Mouse (Mus musculus): ENCODE results near the gene Dppa4. TPM values are rescaled to one million over a fixed set of nuclear protein-coding genes. Genes with fewer than 3 reads are reported as not detected.
"Not testable (repeated sequence)": the region's sequence is repeated elsewhere in the genome, so short reads cannot be mapped to it uniquely, and the experiment has no call there.

Gene Dppa4
- polyA plus RNA-seq, 1 experiment from 2014 or later, result not detected

DNA sequence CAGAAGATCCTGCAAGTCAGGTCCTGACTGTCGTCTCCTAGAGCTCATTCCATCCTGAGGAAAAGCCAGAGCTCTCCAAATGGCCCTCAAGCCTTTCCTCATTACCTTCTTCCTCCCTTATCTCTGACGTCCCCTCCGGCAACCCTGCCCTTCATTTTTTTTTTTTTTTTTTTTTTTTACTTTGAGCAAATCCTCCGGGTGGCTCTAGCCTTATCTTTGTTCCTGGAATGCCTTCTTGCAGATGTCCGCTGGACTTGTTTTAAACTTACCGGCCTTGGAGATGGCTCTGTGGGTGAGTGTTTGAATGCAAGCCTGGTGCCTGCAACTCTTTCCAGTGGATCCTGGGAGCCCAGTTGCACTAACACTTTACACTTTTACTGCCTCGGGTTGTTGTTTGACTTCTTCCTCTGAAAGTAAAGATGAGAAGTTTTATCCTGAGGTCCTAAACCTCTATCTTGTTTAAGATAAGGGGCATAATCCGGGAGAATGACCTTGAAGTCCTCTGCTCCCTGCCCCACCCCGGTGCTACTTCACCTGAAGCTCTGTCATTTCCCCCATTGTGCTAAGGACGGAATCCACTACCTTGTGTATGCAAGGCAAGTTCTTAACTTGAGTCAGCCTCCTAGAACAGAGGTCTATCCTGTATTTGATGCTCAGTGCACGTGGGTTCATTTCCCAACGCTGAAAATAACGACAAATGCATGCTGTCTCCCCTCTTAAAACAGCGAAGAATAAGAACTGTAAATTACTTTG, 14.0 kb downstream of the Dppa4 start:
- Histone ChIP-seq H3K27ac (no peak overlapping the region), H3K4me1 (no peaks in the 10 kb centered on the region), H3K9me3 (no peaks in the 10 kb centered on the region), H3K4me3 (replicated peaks) (no peak overlapping the region), H3K36me3 (no peaks in the 10 kb centered on the region), H3K4me2 (no peak overlapping the region), H3K27me3 (replicated peaks) (no peaks in the 10 kb centered on the region), H3K9ac (no peak overlapping the region)
- ATAC-seq (ENCODE audit: insufficient read depth, low FRiP score, low read depth), result no peak
- WGBS, result 47% methylated on average over 14 of the region's 14 CpGs

DNA sequence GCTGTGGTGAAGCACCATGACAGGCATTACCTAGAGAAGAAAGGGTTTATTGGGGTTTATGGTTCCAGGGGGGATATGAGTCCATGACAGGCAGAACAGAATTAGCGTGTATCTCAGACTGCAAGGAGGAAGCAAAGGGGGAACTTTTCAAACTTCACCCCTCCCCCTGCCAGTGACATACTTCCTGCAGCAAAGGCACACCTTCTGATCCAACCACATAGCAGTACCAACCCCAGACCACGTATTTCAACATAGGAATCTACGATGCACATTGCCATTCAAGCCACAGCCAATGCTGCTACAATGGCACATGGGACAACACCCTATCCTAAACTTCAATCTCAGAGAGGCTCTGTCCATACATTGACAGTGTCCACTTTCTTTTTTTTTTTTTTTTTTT, 16.4 kb downstream of the Dppa4 start:
- no peaks in the 10 kb centered on the region for H3K27me3 ChIP-seq (replicated peaks)
- no peak overlapping the region for H3K27ac ChIP-seq
- no peak for ATAC-seq (ENCODE audit: insufficient read depth, low FRiP score, low read depth)
- H3K9me3 ChIP-seq, result no peaks in the 10 kb centered on the region
- WGBS, result 67% methylated on average over 3 of the region's 3 CpGs
- H3K4me2 ChIP-seq, result no peak overlapping the region
- H3K4me3 ChIP-seq (replicated peaks), result no peak overlapping the region
- no peak overlapping the region for H3K9ac ChIP-seq
- H3K4me1 ChIP-seq, result no peaks in the 10 kb centered on the region
- no peaks in the 10 kb centered on the region for H3K36me3 ChIP-seq

DNA sequence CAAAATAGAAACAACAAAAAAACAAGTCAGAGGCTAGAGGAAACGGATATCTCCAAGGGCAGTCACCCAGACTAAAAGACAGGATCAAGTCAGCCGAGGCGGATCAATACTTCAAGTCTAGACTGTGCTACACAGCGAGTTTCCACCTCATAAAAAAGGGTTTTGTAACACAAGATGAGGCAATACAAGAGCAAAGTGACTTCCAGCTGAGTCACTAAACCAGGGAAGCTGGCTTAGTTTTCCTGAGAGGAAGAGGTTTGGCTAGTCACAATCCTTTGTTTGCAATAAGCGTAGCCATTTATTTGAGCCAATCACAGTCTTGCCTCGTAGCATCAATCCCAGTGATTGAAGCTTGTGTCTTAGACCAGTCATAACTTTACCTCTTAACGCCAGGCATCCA, 20.0 kb downstream of the Dppa4 start, which contains the start of gene Dppa2:
TSS of gene Dppa2 (plus strand) at position 400 of the 400 bp plus-strand sequence.
- Histone ChIP-seq H3K27ac (no peak within 1 kb of the TSS), H3K9me3 (no peaks in the 10 kb centered on the region), H3K4me3 (replicated peaks) (no peak within 1 kb of the TSS), H3K36me3 (no peaks in the 10 kb centered on the region), H3K27me3 (replicated peaks) (no peaks in the 10 kb centered on the region), H3K4me1 (no peaks in the 10 kb centered on the region), H3K9ac (no peak within 1 kb of the TSS), H3K4me2 (no peak within 1 kb of the TSS)
- no peak for ATAC-seq (ENCODE audit: insufficient read depth, low FRiP score, low read depth)
- WGBS, result 74% methylated on average over 7 of the region's 7 CpGs

DNA sequence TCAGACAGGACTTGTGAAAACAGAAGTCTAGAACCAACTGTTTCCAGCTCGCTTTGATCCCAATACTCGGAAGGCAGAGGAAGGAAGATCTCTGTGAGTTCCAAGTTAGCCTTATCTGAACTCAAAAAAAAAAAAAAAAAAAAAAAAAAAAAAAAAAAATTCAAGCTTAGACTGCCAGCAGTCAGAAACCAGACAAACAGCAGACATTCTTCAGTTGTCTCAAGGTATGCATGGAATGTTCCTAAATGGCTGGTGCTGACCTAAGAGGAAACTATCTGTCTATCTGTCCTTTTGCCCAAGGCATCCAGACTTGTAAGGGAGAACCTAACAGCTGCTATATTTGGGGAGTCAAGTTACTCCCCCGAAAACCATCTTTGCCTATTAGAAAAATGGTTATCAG, 20.4 kb downstream of the Dppa4 start:
- no peak for ATAC-seq (ENCODE audit: insufficient read depth, low FRiP score, low read depth)

DNA sequence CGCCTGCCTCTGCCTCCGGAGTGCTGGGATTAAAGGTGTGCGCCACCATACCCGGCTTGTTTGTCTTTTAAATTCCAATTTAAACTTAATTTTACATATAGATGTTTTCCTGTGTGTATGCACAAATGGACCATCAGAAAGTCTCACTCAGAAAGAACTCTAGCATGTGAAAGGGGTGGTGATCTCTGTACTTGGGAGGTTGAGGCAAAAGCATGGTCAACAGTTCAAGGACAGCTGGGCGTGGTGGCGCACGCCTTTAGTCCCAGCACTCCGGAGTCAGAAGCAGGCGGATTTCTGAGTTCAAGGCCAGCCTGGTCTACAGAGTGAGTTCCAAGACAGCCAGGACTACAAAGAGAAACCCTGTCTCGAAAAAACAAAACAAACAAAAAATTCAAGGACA, 25.4 kb downstream of the Dppa4 start:
- H3K36me3 ChIP-seq; H3K4me3 ChIP-seq (replicated peaks); ATAC-seq (ENCODE audit: insufficient read depth, low FRiP score, low read depth); H3K4me2 ChIP-seq; H3K4me1 ChIP-seq; H3K9me3 ChIP-seq; H3K27me3 ChIP-seq (replicated peaks); H3K9ac ChIP-seq; H3K27ac ChIP-seq: not testable (repeated sequence)
- 94% methylated on average over 10 of the region's 10 CpGs for WGBS

More for the DNA sequence above, 20.4 kb downstream of the Dppa4 start:
- Histone ChIP-seq H3K27me3 (replicated peaks) (no peaks in the 10 kb centered on the region), H3K4me1 (no peaks in the 10 kb centered on the region), H3K9me3 (no peaks in the 10 kb centered on the region), H3K4me2 (no peak overlapping the region), H3K27ac (no peak overlapping the region), H3K4me3 (replicated peaks) (no peak overlapping the region), H3K36me3 (no peaks in the 10 kb centered on the region), H3K9ac (no peak overlapping the region)
- 66% methylated on average over 3 of the region's 3 CpGs for WGBS

DNA sequence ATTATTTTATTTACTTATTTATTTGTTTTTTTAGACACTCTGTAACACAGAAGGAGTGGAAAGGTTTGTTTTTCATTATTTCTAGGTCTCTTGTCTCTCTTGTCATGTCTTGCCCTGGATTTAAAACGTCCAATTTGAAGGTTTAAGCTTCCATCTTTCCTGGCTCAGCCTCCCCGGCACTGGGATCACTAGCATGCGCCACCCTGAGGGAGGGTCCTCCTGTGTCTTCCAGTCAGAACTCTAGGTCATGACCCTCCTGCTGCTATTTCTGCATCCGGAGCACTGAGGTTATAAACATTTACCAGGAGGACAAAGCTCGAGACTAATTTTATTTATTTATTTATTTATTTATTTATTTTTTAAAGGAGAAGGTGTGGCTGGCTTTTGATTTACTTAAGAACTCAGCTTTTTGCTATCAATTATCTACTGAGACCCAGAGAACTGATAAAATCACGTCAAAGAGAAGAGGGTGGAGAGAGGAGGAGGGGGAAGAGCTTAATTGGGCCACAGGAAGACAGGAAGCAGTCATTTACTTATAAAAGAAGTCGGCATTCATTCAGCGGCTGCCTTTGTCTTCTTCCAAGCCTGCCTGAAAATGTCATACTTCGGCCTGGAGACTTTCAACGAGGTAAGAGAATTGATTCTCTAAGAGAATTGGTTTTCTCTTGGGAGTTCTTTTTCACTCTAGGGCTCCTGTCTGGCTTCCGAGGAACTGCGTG, 26.5 kb downstream of the Dppa4 start:
- Histone ChIP-seq H3K27me3 (replicated peaks) (no peaks in the 10 kb centered on the region), H3K4me1 (no peaks in the 10 kb centered on the region), H3K4me3 (replicated peaks) (no peak overlapping the region), H3K9me3 (no peaks in the 10 kb centered on the region), H3K4me2 (no peak overlapping the region), H3K27ac (no peak overlapping the region), H3K9ac (no peak overlapping the region), H3K36me3 (no peaks in the 10 kb centered on the region)
- ATAC-seq (ENCODE audit: insufficient read depth, low FRiP score, low read depth), result no peak
- WGBS, result 75% methylated on average over 12 of the region's 12 CpGs

DNA sequence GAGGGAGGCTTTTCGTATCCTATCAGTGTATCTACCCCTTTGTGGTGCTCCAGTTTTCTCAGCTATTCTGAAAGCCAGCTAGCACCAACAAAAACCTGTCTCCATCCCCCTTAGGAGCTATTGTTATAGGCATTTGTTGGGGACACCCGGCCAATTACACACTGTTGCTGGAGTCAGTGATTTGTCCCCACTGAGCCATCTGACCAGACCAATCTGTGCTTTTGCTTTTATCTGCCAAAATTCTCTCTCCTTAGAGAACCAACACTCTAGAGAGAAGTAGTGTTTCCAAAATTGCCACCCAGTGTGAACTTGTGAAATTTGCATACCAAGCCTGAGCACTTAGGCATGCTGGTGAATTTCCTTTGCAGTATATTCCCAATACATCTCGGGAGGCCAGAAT, 31.8 kb downstream of the Dppa4 start:
- no peak overlapping the region for H3K4me2 ChIP-seq
- ATAC-seq (ENCODE audit: insufficient read depth, low FRiP score, low read depth), result no peak
- no peak overlapping the region for H3K4me3 ChIP-seq (replicated peaks)
- no peaks in the 10 kb centered on the region for H3K4me1 ChIP-seq
- H3K9ac ChIP-seq, result no peak overlapping the region
- no peaks in the 10 kb centered on the region for H3K27me3 ChIP-seq (replicated peaks)
- H3K9me3 ChIP-seq, result no peaks in the 10 kb centered on the region
- no peaks in the 10 kb centered on the region for H3K36me3 ChIP-seq
- 87% methylated on average over 3 of the region's 3 CpGs for WGBS
- H3K27ac ChIP-seq, result no peak overlapping the region

DNA sequence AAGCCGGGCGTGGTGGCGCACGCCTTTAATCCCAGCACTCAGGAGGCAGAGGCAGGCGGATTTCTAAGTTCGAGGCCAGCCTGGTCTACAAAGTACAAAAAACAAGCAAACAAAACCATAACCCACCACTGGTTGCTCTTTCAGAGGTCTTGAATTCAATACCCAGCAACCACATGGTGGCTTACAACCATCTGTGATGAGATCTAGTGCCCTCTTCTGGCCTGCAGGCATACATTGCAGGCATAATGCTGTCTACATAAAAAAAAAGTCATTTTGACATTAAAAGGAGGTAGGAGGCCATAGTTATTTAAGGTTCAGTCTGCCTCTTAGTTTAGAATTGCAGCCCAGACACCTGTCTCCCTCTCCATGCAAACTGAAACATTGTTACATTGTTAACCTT, 37.2 kb downstream of the Dppa4 start:
- ATAC-seq (ENCODE audit: insufficient read depth, low FRiP score, low read depth), result no peak
- no peaks in the 10 kb centered on the region for H3K9me3 ChIP-seq
- 88% methylated on average over 6 of the region's 6 CpGs for WGBS
- no peak overlapping the region for H3K9ac ChIP-seq
- no peak overlapping the region for H3K4me3 ChIP-seq (replicated peaks)
- H3K27me3 ChIP-seq (replicated peaks), result no peaks in the 10 kb centered on the region
- no peaks in the 10 kb centered on the region for H3K36me3 ChIP-seq
- no peak overlapping the region for H3K4me2 ChIP-seq
- no peaks in the 10 kb centered on the region for H3K4me1 ChIP-seq
- H3K27ac ChIP-seq, result no peak overlapping the region

DNA sequence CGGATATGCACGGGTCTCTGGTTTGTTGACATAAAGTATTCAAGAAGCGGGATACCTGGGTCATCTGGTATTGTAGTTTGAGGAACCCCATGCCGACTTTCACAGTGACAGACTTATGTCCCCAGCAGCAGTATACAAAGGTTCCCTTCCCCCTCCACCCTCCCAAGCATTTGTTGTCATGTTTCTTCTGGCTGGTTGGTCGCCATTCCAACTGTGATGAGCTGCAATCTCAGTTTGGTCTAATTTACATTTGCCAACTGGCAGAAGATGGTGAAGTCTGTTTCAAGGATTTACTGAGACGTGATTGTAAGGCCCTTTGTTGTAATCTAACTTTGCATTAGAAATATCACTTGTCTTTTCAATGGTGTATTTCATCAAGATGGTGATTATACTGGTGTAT, 39.6 kb downstream of the Dppa4 start:
- H3K36me3 ChIP-seq, result no peaks in the 10 kb centered on the region
- H3K27me3 ChIP-seq (replicated peaks), result no peaks in the 10 kb centered on the region
- H3K9me3 ChIP-seq, result no peaks in the 10 kb centered on the region
- H3K27ac ChIP-seq, result no peak overlapping the region
- H3K4me1 ChIP-seq, result no peaks in the 10 kb centered on the region
- H3K9ac ChIP-seq, result no peak overlapping the region
- no peak overlapping the region for H3K4me3 ChIP-seq (replicated peaks)
- no peak overlapping the region for H3K4me2 ChIP-seq
- 68% methylated on average over 6 of the region's 6 CpGs for WGBS
- ATAC-seq (ENCODE audit: insufficient read depth, low FRiP score, low read depth), result no peak

DNA sequence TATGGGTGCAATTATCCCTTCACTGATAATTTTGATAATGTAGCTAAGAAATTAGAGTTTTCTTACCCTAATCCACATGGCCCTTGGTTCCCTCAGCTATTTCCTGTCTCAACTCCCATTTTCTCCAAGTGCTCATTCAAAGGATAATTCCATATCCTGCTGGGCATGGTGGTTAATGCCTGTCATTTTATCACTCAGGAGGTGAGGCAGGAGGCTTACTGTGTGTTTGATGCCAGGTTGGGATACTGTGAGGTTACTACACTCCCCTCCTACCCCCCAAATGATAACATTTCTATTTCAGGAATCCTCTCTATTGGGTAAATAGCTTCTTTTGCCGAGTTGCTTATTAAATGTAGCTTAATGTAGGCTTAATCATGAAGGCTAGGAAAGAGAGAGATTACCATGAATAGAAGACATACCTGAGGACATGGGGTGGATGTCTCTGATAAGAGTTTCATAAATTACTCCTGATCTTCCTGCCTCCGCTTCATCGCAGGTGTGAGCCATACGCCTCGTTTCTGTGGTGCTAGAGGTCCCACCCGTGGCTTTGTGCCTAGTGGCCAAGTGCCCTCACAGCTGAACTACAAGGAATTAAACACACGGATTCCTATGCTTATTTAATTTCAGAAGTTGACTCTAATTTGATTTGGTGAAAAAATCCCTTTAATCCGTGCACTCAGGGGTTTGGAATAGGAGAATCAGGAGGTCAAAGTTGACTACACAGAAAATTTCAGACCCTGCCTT, 40.2 kb downstream of the Dppa4 start:
- H3K9me3 ChIP-seq, result no peaks in the 10 kb centered on the region
- WGBS, result 82% methylated on average over 8 of the region's 8 CpGs
- no peak overlapping the region for H3K9ac ChIP-seq
- H3K27ac ChIP-seq, result no peak overlapping the region
- H3K36me3 ChIP-seq, result no peaks in the 10 kb centered on the region
- no peak overlapping the region for H3K4me3 ChIP-seq (replicated peaks)
- H3K27me3 ChIP-seq (replicated peaks), result no peaks in the 10 kb centered on the region
- no peak for ATAC-seq (ENCODE audit: insufficient read depth, low FRiP score, low read depth)
- H3K4me2 ChIP-seq, result no peak overlapping the region
- H3K4me1 ChIP-seq, result no peaks in the 10 kb centered on the region

DNA sequence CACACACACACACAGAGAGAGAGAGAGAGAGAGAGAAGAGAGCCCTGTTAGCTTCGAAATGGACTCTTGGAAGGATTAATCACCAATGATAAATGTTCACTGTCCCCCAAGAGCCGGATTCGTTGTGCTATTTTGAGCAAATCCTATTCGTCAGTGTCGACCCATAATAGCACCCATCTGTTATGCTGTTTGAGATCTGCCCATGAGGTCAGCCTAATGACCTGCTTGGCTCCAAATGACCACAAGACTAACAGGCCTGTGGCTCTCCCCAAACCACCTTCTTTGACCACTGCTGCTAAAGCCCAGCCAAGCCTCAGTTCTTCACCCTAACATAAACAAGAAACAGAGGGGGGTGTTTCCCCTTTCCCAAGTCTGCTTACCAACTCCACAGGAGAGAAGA, 43.4 kb downstream of the Dppa4 start:
- Histone ChIP-seq H3K9me3 (no peaks in the 10 kb centered on the region), H3K9ac (no peak overlapping the region), H3K4me3 (replicated peaks) (no peak overlapping the region), H3K4me1 (no peaks in the 10 kb centered on the region), H3K27ac (no peak overlapping the region), H3K4me2 (no peak overlapping the region), H3K27me3 (replicated peaks) (no peaks in the 10 kb centered on the region), H3K36me3 (no peaks in the 10 kb centered on the region)
- ATAC-seq (ENCODE audit: insufficient read depth, low FRiP score, low read depth), result no peak
- WGBS, result 14% methylated on average over 5 of the region's 5 CpGs

DNA sequence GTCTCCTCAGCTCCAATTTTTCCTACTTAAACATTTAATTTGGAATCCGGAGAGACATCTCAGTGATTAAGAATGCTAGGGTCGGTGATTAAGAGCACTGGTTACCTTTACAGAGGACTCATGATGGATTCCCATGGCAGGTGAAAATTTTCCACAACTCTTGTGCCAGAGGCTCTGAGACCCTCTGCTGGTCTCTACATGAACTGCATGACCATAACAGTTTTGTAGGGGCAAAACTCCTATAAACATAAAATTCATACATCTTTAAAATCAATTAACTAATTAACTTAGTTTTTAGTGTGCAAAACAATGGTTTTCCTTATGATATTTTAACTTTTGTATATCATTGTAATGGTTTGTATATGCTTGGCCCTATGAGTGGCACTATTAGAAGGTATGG, 44.9 kb downstream of the Dppa4 start:
- 86% methylated on average over 2 of the region's 2 CpGs for WGBS
- Histone ChIP-seq H3K36me3 (no peaks in the 10 kb centered on the region), H3K9ac (no peak overlapping the region)

More for the DNA sequence above, 44.9 kb downstream of the Dppa4 start:
- no peaks in the 10 kb centered on the region for H3K4me1 ChIP-seq
- no peak overlapping the region for H3K4me2 ChIP-seq
- H3K9me3 ChIP-seq, result no peaks in the 10 kb centered on the region
- no peaks in the 10 kb centered on the region for H3K27me3 ChIP-seq (replicated peaks)
- no peak for ATAC-seq (ENCODE audit: insufficient read depth, low FRiP score, low read depth)
- no peak overlapping the region for H3K4me3 ChIP-seq (replicated peaks)
- H3K27ac ChIP-seq, result no peak overlapping the region

Measured in stomach, embryonic 15.5 days (tissue).